16 mouse cellular contexts compared by ENCODE assay signal in genomic region chr1:154727696-154728095, GRCm38 (mm10).
"Had no signal": no experiment of that assay in that cellular context is flagged by ENCODE, and none has a peak within 500 bp of the region (broad histone marks: within the 10 kb centered on the region; RNA-seq: fewer than 3 reads in every experiment).

No protein-coding gene starts in this region.

- H3K36me3 ChIP-seq: neural tube, embryonic 12.5 days; neural tube, embryonic 13.5 days; neural tube, embryonic 15.5 days; stomach, embryonic 15.5 days had no signal

- H3K9ac ChIP-seq: neural tube, embryonic 12.5 days; stomach, embryonic 15.5 days had no signal

- H3K4me3 ChIP-seq: neural tube, embryonic 12.5 days; stomach, embryonic 15.5 days had no signal

- H3K27ac ChIP-seq: neural tube, embryonic 12.5 days; stomach, embryonic 15.5 days; stomach, postnatal 0 days had no signal

- H3K9me3 ChIP-seq: neural tube, embryonic 12.5 days; neural tube, embryonic 13.5 days; neural tube, embryonic 15.5 days; stomach, embryonic 15.5 days had no signal

- DNase-seq: retina, postnatal 1 day; right cerebral cortex, adult 18-20 months; right cerebral cortex, postnatal 14 days; right cerebral cortex, postnatal 25 days; spleen, adult 18-20 months; thymus, adult 18-20 months; thymus, adult 2 months; thymus, postnatal 14 days; thymus, postnatal 25 days; thymus, postnatal 36 days; thymus, postnatal 4 days had no signal
